Mouse (Mus musculus): Measurements from ENCODE around the gene Tnfrsf8.

DNA sequence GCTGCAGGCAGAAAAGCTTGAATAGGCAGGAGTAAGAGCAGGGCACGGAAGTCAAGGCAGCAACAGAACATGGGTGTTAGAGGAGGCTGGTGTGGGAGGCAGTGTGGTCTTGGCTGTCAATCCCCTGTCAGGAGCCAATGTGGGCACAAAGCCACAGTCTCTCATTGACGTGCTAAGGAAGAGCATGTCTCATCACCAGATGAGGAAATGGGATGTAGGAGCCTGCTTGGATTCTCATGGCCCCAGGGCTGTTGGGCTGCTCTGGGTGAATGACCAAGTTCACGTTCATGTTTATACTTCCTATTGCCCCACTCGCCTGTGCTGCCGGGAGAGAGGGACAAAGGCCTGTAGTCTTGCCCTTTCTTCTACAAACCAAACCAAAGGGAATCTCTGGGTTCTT lies 97.1 kb downstream of the Tnfrsf8 start:
- TF ChIP-seq CTCF (IDR thresholded peaks at IDR 0.05) (no peak), EP300 (IDR thresholded peaks at IDR 0.05) (no peak)

Data from lung, postnatal 0 days (tissue).